ENCODE assay signal across 28 mouse cellular contexts in genomic region chr19:10565217-10565616, GRCm38 (mm10). TPM values are rescaled to one million over a fixed set of nuclear protein-coding genes. Genes with fewer than 3 reads are reported as not detected.
DNase-seq lines count a peak whose midpoint lies in the region; ATAC-seq and TF ChIP-seq lines count a peak whose summit lies in the region.
"Had no signal": no experiment of that assay in that cellular context is flagged by ENCODE, and none has a peak within 500 bp of the region (broad histone marks: within the 10 kb centered on the region; RNA-seq: fewer than 3 reads in every experiment).

No protein-coding gene starts in this region.

- no peak overlapping the region for H3ac ChIP-seq in myocyte (ENCODE audit: control insufficient read depth, insufficient read length)

- peak; percentile 19 for DNase-seq in heart, postnatal 0 days (ENCODE audit: low spot score)
- DNase-seq in heart, adult 9 months (ENCODE audit: low spot score in 2 of 2): no peak
- DNase-seq in 3134 (ENCODE audit: extremely low read depth, insufficient read length, low spot score) (peak; percentile 32), 3T3-L1 (ENCODE audit: low read depth, low spot score) (peak; percentile 65)
- DNase-seq: adrenal gland, postnatal 10 days; cerebellum, adult 11 months; cerebellum, adult 9-10 months; embryo, embryonic 11 days; gastrocnemius, adult 2 months; gastrocnemius, postnatal 36 days; heart, postnatal 10 days; kidney, adult 11 months; kidney, postnatal 14 days; layer of hippocampus, adult 9-11 months; right cerebral cortex, postnatal 14 days; thymus, postnatal 4 days had no signal

- H3K27ac ChIP-seq in heart, postnatal 0 days (ENCODE audit: low read depth): no peak overlapping the region
- H3K27ac ChIP-seq: embryonic facial prominence, embryonic 12.5 days; gastrocnemius, adult 2 months; hindbrain, embryonic 15.5 days; limb, embryonic 10.5 days; limb, embryonic 15.5 days; lung, embryonic 15.5 days; midbrain, embryonic 12.5 days; neural tube, embryonic 13.5 days had no signal

- no peak overlapping the region for H3K9ac ChIP-seq in heart, postnatal 0 days (replicated peaks; ENCODE audit: low read depth, low read length)
- H3K9ac ChIP-seq: embryonic facial prominence, embryonic 12.5 days; hindbrain, embryonic 15.5 days; limb, embryonic 15.5 days; lung, embryonic 15.5 days; midbrain, embryonic 12.5 days; neural tube, embryonic 13.5 days had no signal

- H3K4me2 ChIP-seq in heart, postnatal 0 days (ENCODE audit: low read depth, low read length): no peak overlapping the region
- peak overlapping the region; percentile 43 for H3K4me2 ChIP-seq in myocyte (ENCODE audit: low read depth)
- H3K4me2 ChIP-seq: embryonic facial prominence, embryonic 12.5 days; hindbrain, embryonic 15.5 days; limb, embryonic 15.5 days; lung, embryonic 15.5 days; midbrain, embryonic 12.5 days; neural tube, embryonic 13.5 days had no signal

- no peak overlapping the region for H3K4me3 ChIP-seq in heart, postnatal 0 days (ENCODE audit: low read depth, low read length)
- H3K4me3 ChIP-seq in myocyte: no peak overlapping the region
- H3K4me3 ChIP-seq: embryonic facial prominence, embryonic 12.5 days; gastrocnemius, adult 2 months; hindbrain, embryonic 15.5 days; limb, embryonic 10.5 days; limb, embryonic 15.5 days; lung, embryonic 15.5 days; midbrain, embryonic 12.5 days; neural tube, embryonic 13.5 days had no signal

- no peaks in the 10 kb centered on the region for H3K9me3 ChIP-seq in heart, postnatal 0 days (replicated peaks; ENCODE audit: control insufficient read depth, low read length)
- H3K9me3 ChIP-seq: embryonic facial prominence, embryonic 12.5 days; hindbrain, embryonic 15.5 days; limb, embryonic 10.5 days; limb, embryonic 15.5 days; lung, embryonic 15.5 days; midbrain, embryonic 12.5 days; neural tube, embryonic 13.5 days had no signal

- no peak for ATAC-seq in heart, postnatal 0 days (ENCODE audit: insufficient read depth, low read depth)
- ATAC-seq in granulocyte monocyte progenitor cell, adult 5-6 weeks (replicated peaks; ENCODE audit: poor library complexity, severe bottlenecking): no peak
- ATAC-seq: CD4-positive, CD25-positive, alpha-beta regulatory T cell, adult 4 months; forebrain, embryonic 14.5 days; inflammation-experienced regulatory T-cells, adult 6 months had no signal

- peaks cover 10% of the 10 kb centered on the region; the same call in 1 of the 2 replicates for H3K4me1 ChIP-seq in heart, postnatal 0 days (ENCODE audit: control insufficient read depth, insufficient read depth)
- H3K4me1 ChIP-seq: embryonic facial prominence, embryonic 12.5 days; hindbrain, embryonic 15.5 days; limb, embryonic 10.5 days; limb, embryonic 15.5 days; midbrain, embryonic 12.5 days; neural tube, embryonic 13.5 days had no signal

- H3K36me3 ChIP-seq in heart, postnatal 0 days (replicated peaks; ENCODE audit: control insufficient read depth, insufficient read depth, low read length): peaks cover 8% of the 10 kb centered on the region
- H3K36me3 ChIP-seq in myocyte (ENCODE audit: control insufficient read depth, insufficient read depth): peaks cover 7% of the 10 kb centered on the region
- H3K36me3 ChIP-seq: lung, embryonic 15.5 days had no signal

- no peaks in the 10 kb centered on the region for H3K79me2 ChIP-seq in myocyte (ENCODE audit: control insufficient read depth, insufficient read depth)

- no peak for TF ChIP-seq CTCF in heart, postnatal 0 days (IDR thresholded peaks at IDR 0.05; ENCODE audit: low read depth)

- no peak for TF ChIP-seq POLR2A in myocyte (IDR thresholded peaks at IDR 0.05; ENCODE audit: insufficient read length, low read depth)

- TF ChIP-seq EP300 in heart, postnatal 0 days (IDR thresholded peaks at IDR 0.05; ENCODE audit: low read depth): no peak

- no peaks in the 10 kb centered on the region for H3K27me3 ChIP-seq in heart, postnatal 0 days (ENCODE audit: control insufficient read depth, insufficient read depth, low read length)
- no peaks in the 10 kb centered on the region for H3K27me3 ChIP-seq in myocyte (ENCODE audit: control insufficient read depth, insufficient read depth, insufficient read length)
- H3K27me3 ChIP-seq: embryonic facial prominence, embryonic 12.5 days; hindbrain, embryonic 15.5 days; limb, embryonic 15.5 days; lung, embryonic 15.5 days; midbrain, embryonic 12.5 days; neural tube, embryonic 13.5 days had no signal

- WGBS in heart, postnatal 0 days: 61% methylated on average over 4 of the region's 4 CpGs

TF ChIP-seq in myocyte, 11 proteins besides CTCF, POLR2A, EP300 and RAD21:
- TF ChIP-seq MYOD1 (IDR thresholded peaks at IDR 0.05; ENCODE audit: control insufficient read depth in 1 of 3, insufficient read length in 2 of 3, low read depth in 2 of 3) (no peak), USF1 (IDR thresholded peaks at IDR 0.05; ENCODE audit: low read depth) (no peak)
TF ChIP-seq in myocyte: peak in this region for 0.

RNA-seq across cellular contexts. Expression of gene Tmem216, which starts 9.2 kb away (rescaled TPM):
- 10.2 and 12.9 TPM in 2 replicates for total RNA-seq in heart, postnatal 0 days (2014; rRNA removed; ENCODE audit: low replicate concordance)
- polyA plus RNA-seq in heart, postnatal 0 days (2015; fragmentation: Nextera tagmentation; extraction: Ambion mirVana): 12.7 and 13.2 TPM in 2 replicates
- 12.9 TPM for polyA plus RNA-seq in myocyte (2012; fragmentation: generic; extraction: Trizol)
- total RNA-seq in granulocyte monocyte progenitor cell, adult 5-6 weeks (2014; fragmentation: Nextera tagmentation): 30.4 and 39.5 TPM in 2 replicates
- total RNA-seq in granulocyte monocyte progenitor cell, adult 5-6 weeks (2017): 19.9 and 27.1 TPM in 2 replicates

RNA-seq across cellular contexts. Expression of gene Cyb561a3, which starts 11.8 kb away (rescaled TPM):
- 11.9 and 22.7 TPM in 2 replicates for total RNA-seq in heart, postnatal 0 days (2014; rRNA removed; ENCODE audit: low replicate concordance)
- polyA plus RNA-seq in heart, postnatal 0 days (2015; fragmentation: Nextera tagmentation; extraction: Ambion mirVana): 13.7 and 15.5 TPM in 2 replicates
- 21.7 TPM for polyA plus RNA-seq in myocyte (2012; fragmentation: generic; extraction: Trizol)
- 35.1 and 39.7 TPM in 2 replicates for total RNA-seq in granulocyte monocyte progenitor cell, adult 5-6 weeks (2014; fragmentation: Nextera tagmentation)
- total RNA-seq in granulocyte monocyte progenitor cell, adult 5-6 weeks (2017): 21.7 and 31.3 TPM in 2 replicates

RNA-seq across cellular contexts. Expression of gene Tmem138, which starts 11.9 kb away (rescaled TPM):
- total RNA-seq in heart, postnatal 0 days (2014; rRNA removed; ENCODE audit: low replicate concordance): 6.7 and 8.1 TPM in 2 replicates
- polyA plus RNA-seq in heart, postnatal 0 days (2015; fragmentation: Nextera tagmentation; extraction: Ambion mirVana): 11.9 and 12.1 TPM in 2 replicates
- 16.0 TPM for polyA plus RNA-seq in myocyte (2012; fragmentation: generic; extraction: Trizol)
- total RNA-seq in granulocyte monocyte progenitor cell, adult 5-6 weeks (2014; fragmentation: Nextera tagmentation): 24.4 and 28.6 TPM in 2 replicates
- total RNA-seq in granulocyte monocyte progenitor cell, adult 5-6 weeks (2017): 5.8 and 8.1 TPM in 2 replicates

RNA-seq across cellular contexts. Expression of gene Sdhaf2, which starts 39.3 kb away (rescaled TPM):
- total RNA-seq in heart, postnatal 0 days (2014; rRNA removed; ENCODE audit: low replicate concordance): 50.6 and 66.2 TPM in 2 replicates
- 56.1 and 56.9 TPM in 2 replicates for polyA plus RNA-seq in heart, postnatal 0 days (2015; fragmentation: Nextera tagmentation; extraction: Ambion mirVana)
- 36.3 TPM for polyA plus RNA-seq in myocyte (2012; fragmentation: generic; extraction: Trizol)
- total RNA-seq in granulocyte monocyte progenitor cell, adult 5-6 weeks (2014; fragmentation: Nextera tagmentation): 42.9 and 44.4 TPM in 2 replicates
- 48.7 and 58.9 TPM in 2 replicates for total RNA-seq in granulocyte monocyte progenitor cell, adult 5-6 weeks (2017)

RNA-seq across cellular contexts. Expression of gene Ddb1, which starts 39.9 kb away (rescaled TPM):
- total RNA-seq in heart, postnatal 0 days (2014; rRNA removed; ENCODE audit: low replicate concordance): 298 and 349 TPM in 2 replicates
- 130 and 137 TPM in 2 replicates for polyA plus RNA-seq in heart, postnatal 0 days (2015; fragmentation: Nextera tagmentation; extraction: Ambion mirVana)
- polyA plus RNA-seq in myocyte (2012; fragmentation: generic; extraction: Trizol): 571 TPM
- 174 and 186 TPM in 2 replicates for total RNA-seq in granulocyte monocyte progenitor cell, adult 5-6 weeks (2014; fragmentation: Nextera tagmentation)
- 345 and 427 TPM in 2 replicates for total RNA-seq in granulocyte monocyte progenitor cell, adult 5-6 weeks (2017)

Comparison
In these comparisons a context has a peak if more than half of its experiments do, and no peak if none do; other contexts are left out.
1. DNase-seq: peak in heart, postnatal 0 days (single experiment), 3134 (single experiment) and 3T3-L1 (single experiment); none in heart, adult 9 months (0 of 2).